Mouse (Mus musculus): ENCODE measurements around the gene Tent5c. TPM values are rescaled to one million over a fixed set of nuclear protein-coding genes. Genes with fewer than 3 reads are reported as not detected.
A peak's percentile ranks its signal among the peaks of the same experiment; 100 is the strongest.
"Not testable (repeated sequence)": the region's sequence is repeated elsewhere in the genome, so short reads cannot be mapped to it uniquely, and the experiment has no call there.

Tent5c gene
- polyA plus RNA-seq, 1 experiment from 2014 or later: 3.0 TPM

GRCm38 (mm10) chr3:100429667-100430066 lies 59.5 kb downstream of the Tent5c start:
- no peaks in the 10 kb centered on the region for H3K36me3 ChIP-seq (ENCODE audit: poor library complexity, severe bottlenecking)
- H3K4me1 ChIP-seq: no peaks in the 10 kb centered on the region
- H3K4me3 ChIP-seq: no peak overlapping the region
- no peak overlapping the region for H3K27ac ChIP-seq
- no peak overlapping the region for H3K4me2 ChIP-seq
- WGBS: 81% methylated on average over 4 of the region's 4 CpGs
- H3K9me3 ChIP-seq (replicated peaks): no peaks in the 10 kb centered on the region
- H3K27me3 ChIP-seq: no peaks in the 10 kb centered on the region
- no peak for ATAC-seq
- no peak overlapping the region for H3K9ac ChIP-seq

- Histone ChIP-seq H3K4me2 (no peak overlapping the region), H3K27me3 (no peaks in the 10 kb centered on the region), H3K9ac (no peak overlapping the region), H3K36me3 (ENCODE audit: poor library complexity, severe bottlenecking) (no peaks in the 10 kb centered on the region), H3K4me3 (no peak overlapping the region), H3K4me1 (no peaks in the 10 kb centered on the region), H3K9me3 (replicated peaks) (no peaks in the 10 kb centered on the region), H3K27ac (no peak overlapping the region)
- no peak for ATAC-seq
- 69% methylated on average over 6 of the region's 6 CpGs for WGBS
These were observed 61.6 kb downstream of the Tent5c start for GRCm38 (mm10) chr3:100427548-100427947.

- Histone ChIP-seq H3K4me2 (no peak overlapping the region), H3K27ac (no peak overlapping the region), H3K27me3 (no peaks in the 10 kb centered on the region), H3K9me3 (replicated peaks) (no peaks in the 10 kb centered on the region), H3K9ac (no peak overlapping the region), H3K36me3 (ENCODE audit: poor library complexity, severe bottlenecking) (no peaks in the 10 kb centered on the region), H3K4me3 (no peak overlapping the region), H3K4me1 (peaks cover 3% of the 10 kb centered on the region)
- no peak; the same call in 1 of the 2 replicates for ATAC-seq
- 76% methylated on average over 10 of the region's 10 CpGs for WGBS
These were observed 66.5 kb downstream of the Tent5c start for GRCm38 (mm10) chr3:100422392-100423167.

GRCm38 (mm10) chr3:100421354-100421753 lies 67.8 kb downstream of the Tent5c start:
- no peak for ATAC-seq
- Histone ChIP-seq H3K27ac (no peak overlapping the region), H3K4me3 (no peak overlapping the region), H3K27me3 (no peaks in the 10 kb centered on the region), H3K36me3 (ENCODE audit: poor library complexity, severe bottlenecking) (no peaks in the 10 kb centered on the region), H3K9me3 (replicated peaks) (no peaks in the 10 kb centered on the region), H3K4me2 (no peak overlapping the region), H3K4me1 (peaks cover 10% of the 10 kb centered on the region), H3K9ac (no peak overlapping the region)
- 88% methylated on average over 6 of the region's 6 CpGs for WGBS

- Histone ChIP-seq H3K4me1 (peaks cover 10% of the 10 kb centered on the region), H3K9me3 (replicated peaks) (no peaks in the 10 kb centered on the region), H3K27ac (no peak overlapping the region), H3K27me3 (no peaks in the 10 kb centered on the region), H3K36me3 (ENCODE audit: poor library complexity, severe bottlenecking) (no peaks in the 10 kb centered on the region), H3K9ac (no peak overlapping the region), H3K4me2 (no peak overlapping the region), H3K4me3 (no peak overlapping the region)
- WGBS: 68% methylated on average over 5 of the region's 5 CpGs
- ATAC-seq: no peak
These were observed 68.5 kb downstream of the Tent5c start for GRCm38 (mm10) chr3:100420691-100421056.

GRCm38 (mm10) chr3:100419962-100420690 lies 69.0 kb downstream of the Tent5c start:
- 85% methylated on average over 10 of the region's 10 CpGs for WGBS
- no peak for ATAC-seq

GRCm38 (mm10) chr3:100418387-100418786 lies 70.7 kb downstream of the Tent5c start:
- no peak; the same call in 1 of the 2 replicates for ATAC-seq
- no peak overlapping the region for H3K4me2 ChIP-seq
- no peak overlapping the region for H3K4me3 ChIP-seq
- 75% methylated on average over 1 of the region's 1 CpGs for WGBS
- H3K36me3 ChIP-seq (ENCODE audit: poor library complexity, severe bottlenecking): no peaks in the 10 kb centered on the region
- H3K27me3 ChIP-seq: no peaks in the 10 kb centered on the region
- H3K4me1 ChIP-seq: peaks cover 10% of the 10 kb centered on the region
- no peak overlapping the region for H3K27ac ChIP-seq
- no peaks in the 10 kb centered on the region for H3K9me3 ChIP-seq (replicated peaks)
- no peak overlapping the region for H3K9ac ChIP-seq

More at GRCm38 (mm10) chr3:100419962-100420690, 69.0 kb downstream of the Tent5c start:
- peaks cover 10% of the 10 kb centered on the region for H3K4me1 ChIP-seq
- H3K36me3 ChIP-seq (ENCODE audit: poor library complexity, severe bottlenecking): no peaks in the 10 kb centered on the region
- H3K27me3 ChIP-seq: no peaks in the 10 kb centered on the region
- no peak overlapping the region for H3K27ac ChIP-seq
- no peak overlapping the region for H3K4me2 ChIP-seq
- no peaks in the 10 kb centered on the region for H3K9me3 ChIP-seq (replicated peaks)
- no peak overlapping the region for H3K9ac ChIP-seq
- no peak overlapping the region for H3K4me3 ChIP-seq

- no peaks in the 10 kb centered on the region for H3K36me3 ChIP-seq (ENCODE audit: poor library complexity, severe bottlenecking)
- no peak overlapping the region for H3K9ac ChIP-seq
- no peak overlapping the region; the same call in 1 of the 2 replicates for H3K27ac ChIP-seq
- ATAC-seq: peak; percentile 78
- H3K4me1 ChIP-seq: peaks cover 10% of the 10 kb centered on the region
- no peaks in the 10 kb centered on the region for H3K27me3 ChIP-seq
- WGBS: 5% methylated on average over 10 of the region's 10 CpGs
- H3K4me3 ChIP-seq: no peak overlapping the region
- H3K9me3 ChIP-seq (replicated peaks): no peaks in the 10 kb centered on the region
- H3K4me2 ChIP-seq: peak overlapping the region; percentile 43
These were observed 71.3 kb downstream of the Tent5c start for GRCm38 (mm10) chr3:100417772-100418311.

- Histone ChIP-seq H3K4me3 (no peak overlapping the region), H3K36me3 (ENCODE audit: poor library complexity, severe bottlenecking) (no peaks in the 10 kb centered on the region), H3K9ac (no peak overlapping the region), H3K27me3 (no peaks in the 10 kb centered on the region), H3K27ac (no peak overlapping the region), H3K9me3 (replicated peaks) (no peaks in the 10 kb centered on the region), H3K4me1 (peaks cover 10% of the 10 kb centered on the region), H3K4me2 (no peak overlapping the region)
- 89% methylated on average over 5 of the region's 5 CpGs for WGBS
- no peak for ATAC-seq
These were observed 73.5 kb downstream of the Tent5c start for GRCm38 (mm10) chr3:100415671-100416070.

- WGBS: 92% methylated on average over 3 of the region's 3 CpGs
- H3K36me3 ChIP-seq (ENCODE audit: poor library complexity, severe bottlenecking); H3K4me1 ChIP-seq; H3K27ac ChIP-seq; H3K9me3 ChIP-seq (replicated peaks); H3K9ac ChIP-seq; H3K4me2 ChIP-seq; H3K4me3 ChIP-seq; H3K27me3 ChIP-seq; ATAC-seq: not testable (repeated sequence)
These were observed 75.5 kb downstream of the Tent5c start for GRCm38 (mm10) chr3:100413586-100413985.

- Histone ChIP-seq H3K27me3 (no peaks in the 10 kb centered on the region), H3K4me2 (no peak overlapping the region), H3K36me3 (ENCODE audit: poor library complexity, severe bottlenecking) (no peaks in the 10 kb centered on the region), H3K4me3 (no peak overlapping the region), H3K4me1 (no peaks in the 10 kb centered on the region), H3K9me3 (replicated peaks) (no peaks in the 10 kb centered on the region), H3K9ac (no peak overlapping the region), H3K27ac (no peak overlapping the region)
- no peak for ATAC-seq
- 94% methylated on average over 7 of the region's 7 CpGs for WGBS
These were observed 77.2 kb downstream of the Tent5c start for GRCm38 (mm10) chr3:100411945-100412344.

- H3K9me3 ChIP-seq (replicated peaks): no peaks in the 10 kb centered on the region
- H3K27ac ChIP-seq: no peak overlapping the region
- H3K27me3 ChIP-seq: no peaks in the 10 kb centered on the region
- no peaks in the 10 kb centered on the region for H3K4me1 ChIP-seq
- WGBS: 82% methylated on average over 2 of the region's 2 CpGs
- no peaks in the 10 kb centered on the region for H3K36me3 ChIP-seq (ENCODE audit: poor library complexity, severe bottlenecking)
- no peak overlapping the region for H3K9ac ChIP-seq
- H3K4me2 ChIP-seq: no peak overlapping the region
- H3K4me3 ChIP-seq: no peak overlapping the region
- ATAC-seq: no peak
These were observed 79.8 kb downstream of the Tent5c start for GRCm38 (mm10) chr3:100409280-100409679.

All from forebrain, embryonic 13.5 days (tissue).